Mouse (Mus musculus) kidney, postnatal 25 days (tissue): ENCODE measurements at regions not wholly inside any gene's neighbourhood (a gene's known extent, or its start where the extent isn't known, plus 50 kb on each side); places are given as distances from the start of the nearest gene placed in this dataset.

Experiments used
- DNase-seq, 2 experiments: peaks; one replicate each; pipeline ENCODE4 v3.0.0; 2021; ENCODE audit warnings: mixed read lengths in 2 of 2

DNA sequence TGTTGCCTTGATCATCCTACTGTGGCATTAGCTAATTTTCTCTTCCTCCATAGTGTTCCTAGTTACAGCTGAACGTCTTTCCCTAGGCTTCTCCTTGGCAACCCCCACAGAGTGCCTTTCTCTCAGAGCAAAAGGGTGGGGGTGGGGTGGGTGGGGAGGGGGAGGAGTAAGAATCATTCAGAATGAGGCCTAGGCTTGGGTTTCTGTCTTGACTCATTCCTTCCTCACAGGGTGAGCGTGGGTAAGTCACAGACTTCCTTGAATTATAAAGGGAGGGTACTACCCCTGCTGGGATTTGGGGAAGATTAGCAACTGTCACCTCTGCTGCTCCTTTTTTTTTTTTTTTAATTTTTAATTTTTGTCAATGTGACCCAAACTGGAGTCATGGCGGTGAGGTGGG, 114.5 kb downstream of the Dhx35 start:
- no peak for DNase-seq

DNA sequence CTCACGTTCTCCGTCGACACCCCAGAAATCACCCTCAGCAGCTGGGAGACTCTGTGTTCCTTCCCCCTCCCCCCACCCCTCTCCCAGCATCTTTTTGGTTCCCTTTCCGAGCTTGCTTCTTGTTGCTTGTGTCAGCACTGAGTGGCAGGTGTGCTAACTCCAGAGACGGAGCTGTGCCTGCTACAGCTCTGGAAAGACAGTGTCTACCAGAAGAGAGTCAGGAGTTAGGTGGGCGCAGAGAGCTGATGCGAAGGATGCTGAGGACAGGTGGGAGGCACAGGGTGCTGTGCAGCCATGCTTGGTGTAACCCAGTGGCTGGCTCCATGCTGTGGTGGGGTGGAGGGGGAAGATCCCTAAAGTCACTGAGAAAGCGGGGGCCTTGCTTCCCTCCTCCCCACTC, 115.7 kb downstream of the Dhx35 start:
- DNase-seq = no peak

DNA sequence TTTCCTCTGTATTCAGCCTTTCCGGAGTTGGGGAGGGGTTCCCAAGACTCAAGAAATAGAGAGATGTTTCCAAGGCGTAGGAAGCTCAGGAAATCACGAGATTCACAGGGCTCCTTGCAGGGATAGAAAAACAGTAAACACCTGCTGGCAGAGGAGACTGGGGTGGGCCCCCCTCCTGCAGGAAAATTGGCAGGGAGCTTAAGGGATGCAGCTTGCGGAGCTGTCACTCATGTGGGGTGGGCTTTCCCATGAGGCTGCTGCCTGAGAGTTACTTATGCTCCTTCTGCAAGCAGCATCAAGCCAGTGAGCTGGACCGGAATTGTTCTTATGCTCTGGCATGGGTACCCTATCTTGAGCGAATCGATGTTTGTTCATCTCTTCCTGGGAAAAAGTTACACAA, 116.6 kb downstream of the Dhx35 start:
- no peak for DNase-seq

DNA sequence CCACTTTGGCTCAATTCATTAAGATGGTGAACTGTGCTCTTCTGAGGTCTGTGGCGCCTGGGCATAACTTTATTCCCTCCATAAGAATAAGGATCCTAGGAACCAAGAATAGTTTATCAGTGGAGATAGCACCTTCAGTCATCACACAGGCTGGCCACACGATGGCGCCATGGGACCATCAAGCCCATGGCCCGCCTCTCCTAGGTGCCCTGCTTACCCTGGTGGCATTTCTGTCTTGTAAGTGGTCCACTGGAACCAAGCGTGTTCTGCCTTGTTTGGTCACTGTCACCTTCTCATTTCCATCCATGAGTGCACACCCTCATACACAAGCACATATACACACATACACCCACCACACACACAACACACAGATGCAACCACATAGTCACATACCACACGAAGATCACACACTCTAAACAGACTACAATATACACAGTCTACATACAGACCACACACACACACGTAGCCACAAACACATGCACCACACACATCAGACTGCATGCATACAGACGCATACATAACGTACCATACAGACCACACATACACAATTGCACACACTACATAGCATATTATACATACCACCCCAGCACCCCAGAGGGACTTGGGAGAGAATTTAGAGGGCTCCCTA, 118.1 kb downstream of the Dhx35 start:
- DNase-seq = peak in 1 of 2 experiments; percentile 38

DNA sequence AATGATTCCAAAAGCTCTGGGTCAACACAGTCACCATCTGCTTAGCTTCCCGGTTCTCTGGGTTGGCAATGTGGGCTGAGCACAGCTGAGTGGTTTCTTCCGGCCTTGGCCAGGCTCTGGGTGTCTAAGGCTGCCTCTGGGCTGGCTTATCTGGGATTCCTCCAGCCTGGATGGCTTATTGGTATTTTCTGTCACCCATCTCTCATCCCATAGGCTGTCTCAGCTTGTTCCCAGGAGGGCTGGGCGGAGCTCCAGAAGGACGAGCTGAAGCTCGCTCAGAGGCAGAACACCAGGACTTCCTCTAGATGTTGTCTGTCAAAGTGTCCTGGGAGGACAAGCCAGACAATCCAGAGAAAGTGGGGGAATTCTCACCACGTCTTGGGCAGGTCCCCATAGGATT, 122.8 kb downstream of the Dhx35 start:
- DNase-seq = no peak

DNA sequence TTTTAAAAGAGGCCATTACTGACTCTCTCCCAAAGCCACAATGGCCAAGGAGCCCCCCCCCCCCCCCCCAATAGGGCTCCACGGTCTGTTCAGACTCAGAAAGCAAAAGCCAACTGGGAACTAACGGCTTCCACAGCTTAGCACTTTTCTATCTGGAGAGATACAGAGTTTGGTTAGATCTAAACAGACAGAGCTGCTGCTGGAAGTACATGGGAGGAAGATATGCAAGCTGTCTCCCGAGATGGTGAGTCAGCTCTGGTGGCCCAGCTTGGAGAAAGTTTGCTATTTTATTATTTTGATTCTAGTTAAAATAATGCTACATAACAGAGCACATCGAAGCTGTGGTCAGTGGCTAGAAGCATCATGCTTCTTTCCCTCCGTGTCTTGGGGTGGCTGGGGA, 123.7 kb downstream of the Dhx35 start:
- no peak for DNase-seq

DNA sequence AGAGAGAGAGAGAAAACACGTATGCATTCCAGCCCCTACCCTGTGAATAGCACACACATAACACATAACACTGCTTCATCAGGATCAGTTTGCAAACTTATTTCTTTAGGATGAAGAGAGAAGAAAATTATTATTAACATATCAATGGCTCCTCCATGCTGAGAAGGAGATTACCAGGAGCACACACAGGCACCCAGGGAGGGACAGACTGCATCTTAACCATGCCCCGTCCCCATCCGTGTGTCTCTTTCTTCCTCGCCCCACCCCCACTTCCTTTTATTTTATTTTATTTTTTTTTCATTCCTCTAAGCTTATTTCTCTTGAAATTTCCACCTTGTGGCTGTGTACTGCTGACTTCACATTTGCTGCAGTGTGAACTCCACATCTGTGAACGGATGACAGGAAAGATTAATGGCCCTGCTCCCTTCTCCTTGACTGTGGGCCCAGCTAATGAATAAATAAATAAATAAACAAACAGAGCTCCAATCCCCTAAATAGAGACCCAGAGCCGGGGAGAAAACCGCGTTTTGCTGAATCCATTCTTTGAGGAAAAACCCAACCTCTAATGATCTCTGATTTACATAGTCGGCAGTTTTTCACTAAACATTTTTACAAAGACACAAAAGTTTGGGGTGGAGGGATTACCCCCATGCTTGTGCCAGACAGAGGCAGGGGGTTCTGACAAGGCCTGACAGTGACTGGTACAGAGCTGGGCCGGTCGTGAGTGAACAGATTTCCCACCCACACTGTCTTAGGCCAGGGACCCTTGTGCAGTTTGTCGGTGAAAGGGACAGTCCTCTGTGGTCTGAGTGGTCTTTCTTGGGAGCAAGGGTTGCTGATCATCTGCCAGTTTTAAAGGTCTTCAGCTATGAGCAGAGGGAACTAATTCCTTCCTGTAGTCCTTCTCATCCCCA, 127.0 kb downstream of the Dhx35 start:
- no peak for DNase-seq

DNA sequence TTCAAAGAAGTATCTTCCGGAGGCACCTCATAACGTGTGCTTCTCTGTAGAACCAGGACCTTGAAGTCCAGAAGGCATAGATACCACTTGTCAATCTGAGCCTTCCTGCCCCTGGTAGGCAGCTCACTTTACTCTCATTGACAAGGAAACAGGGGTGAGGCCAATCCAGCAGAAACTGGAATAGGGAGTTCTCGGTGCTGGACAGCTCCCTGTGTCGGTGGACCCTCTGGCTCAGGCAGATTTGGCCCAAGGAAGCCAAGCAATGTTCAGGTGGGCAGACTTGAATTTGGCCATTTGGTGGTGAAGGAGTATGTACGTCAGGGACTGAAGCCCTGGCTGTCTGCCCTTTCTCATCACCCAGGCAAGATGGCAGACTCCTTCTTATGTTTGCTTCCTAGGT, 128.2 kb downstream of the Dhx35 start:
- no peak for DNase-seq

DNA sequence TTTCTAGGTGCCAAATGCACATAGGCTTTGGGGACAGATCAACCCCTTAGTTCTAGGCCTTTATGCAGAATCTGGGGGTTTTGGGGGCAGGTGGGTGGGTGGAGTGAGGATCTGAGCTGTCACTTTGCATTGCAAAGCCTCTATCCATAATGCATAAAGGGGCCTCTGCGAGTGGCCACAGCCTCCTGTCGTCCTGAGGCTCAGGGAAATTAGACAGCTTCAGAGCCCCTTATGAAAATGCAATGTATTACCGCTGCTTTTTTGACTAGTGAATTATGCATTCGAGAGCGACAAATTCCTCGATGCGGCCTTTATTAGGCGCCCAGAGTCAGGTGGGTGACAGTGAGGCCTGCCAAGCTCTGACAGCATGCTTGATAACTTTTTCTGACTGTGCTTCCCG, 134.9 kb downstream of the Dhx35 start:
- no peak for DNase-seq

DNA sequence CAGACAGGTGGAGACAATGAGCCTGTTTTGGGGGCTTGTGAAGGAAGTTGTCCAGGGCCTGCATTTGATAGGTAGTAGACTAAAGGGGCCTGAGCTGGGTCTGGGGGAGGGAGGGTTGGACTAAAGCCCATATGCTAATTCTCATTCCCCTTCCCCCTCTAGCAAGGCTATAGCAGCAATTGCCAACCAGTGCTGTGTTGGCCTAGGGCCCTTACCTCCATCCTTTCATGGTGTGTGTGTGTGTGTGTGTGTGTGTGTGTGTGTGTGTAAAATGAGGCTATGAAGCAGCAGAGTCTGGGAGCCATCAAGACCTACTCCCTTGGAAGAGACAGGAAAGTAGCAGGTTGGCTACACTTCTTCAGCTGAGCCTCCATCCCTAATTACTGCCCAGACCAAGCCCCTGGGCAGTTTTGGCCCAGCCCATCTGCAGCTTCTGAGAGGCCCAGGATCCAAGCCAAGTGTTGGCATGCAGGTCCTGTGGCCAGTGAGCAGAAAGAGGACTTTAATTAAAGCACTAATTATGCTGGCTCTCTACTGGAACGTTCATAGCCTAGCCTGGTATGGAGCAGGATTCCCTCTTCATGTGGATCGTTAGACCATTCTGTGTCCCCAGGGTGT, 143.4 kb downstream of the Dhx35 start:
- DNase-seq = no peak

DNA sequence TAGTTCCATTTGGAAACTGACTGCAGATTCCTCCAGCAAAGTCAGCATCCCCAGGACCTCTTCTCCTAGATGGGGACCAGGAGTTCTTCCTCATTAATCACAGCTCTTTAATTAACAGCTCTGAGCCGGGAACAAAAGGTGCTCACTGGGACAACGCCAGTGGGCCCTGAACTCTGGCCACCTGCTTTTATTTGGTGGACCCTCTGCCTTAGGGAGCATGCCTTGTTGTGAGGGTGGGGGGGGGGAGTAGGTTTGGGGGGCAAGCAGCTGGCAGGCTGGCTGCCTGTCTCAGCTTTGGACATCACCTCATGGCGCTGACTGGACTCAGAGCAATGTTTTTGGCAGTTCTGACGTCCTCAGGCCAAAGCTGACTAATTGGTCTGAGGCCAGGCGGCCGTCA, 154.8 kb downstream of the Dhx35 start:
- no peak for DNase-seq

DNA sequence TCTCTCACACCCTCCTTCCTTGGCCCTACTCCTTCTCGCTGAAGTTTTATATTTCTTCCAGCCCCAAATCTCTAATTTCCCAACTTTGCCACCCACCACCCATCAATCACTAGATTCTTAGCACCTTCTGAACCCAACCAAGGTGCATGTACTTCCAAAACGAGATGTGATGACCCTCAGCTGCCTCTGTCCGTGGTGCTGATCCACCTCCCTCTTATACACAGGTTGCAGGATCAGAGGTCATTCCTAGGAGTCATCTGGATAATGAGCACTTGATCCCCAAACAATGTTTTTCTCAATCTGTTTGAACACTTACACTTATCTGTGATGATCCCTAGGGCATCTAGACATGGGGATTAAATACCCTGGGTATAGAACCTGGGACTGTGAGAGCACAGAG, 156.5 kb downstream of the Dhx35 start:
- DNase-seq = peak in 1 of 2 experiments; percentile 5

DNA sequence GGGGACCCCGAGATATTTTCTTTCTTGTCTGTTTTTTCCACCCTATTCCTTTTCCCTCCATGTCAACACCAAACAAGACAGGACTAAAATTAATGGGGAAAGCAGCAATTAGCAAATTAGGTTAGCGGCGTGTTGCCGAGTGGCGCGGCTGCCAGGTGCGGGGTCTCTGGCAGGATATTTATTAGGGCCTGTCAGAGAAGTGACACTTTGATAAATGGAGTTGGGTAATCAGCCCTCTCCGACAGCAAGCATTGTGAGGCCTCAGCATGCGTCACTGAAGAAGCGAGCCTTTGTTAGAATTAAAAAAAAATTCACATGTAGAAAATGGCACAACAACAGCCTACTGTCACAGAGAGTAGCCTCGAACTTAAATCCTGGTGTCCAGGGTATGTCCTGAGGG, 162.3 kb downstream of the Dhx35 start:
- no peak for DNase-seq

DNA sequence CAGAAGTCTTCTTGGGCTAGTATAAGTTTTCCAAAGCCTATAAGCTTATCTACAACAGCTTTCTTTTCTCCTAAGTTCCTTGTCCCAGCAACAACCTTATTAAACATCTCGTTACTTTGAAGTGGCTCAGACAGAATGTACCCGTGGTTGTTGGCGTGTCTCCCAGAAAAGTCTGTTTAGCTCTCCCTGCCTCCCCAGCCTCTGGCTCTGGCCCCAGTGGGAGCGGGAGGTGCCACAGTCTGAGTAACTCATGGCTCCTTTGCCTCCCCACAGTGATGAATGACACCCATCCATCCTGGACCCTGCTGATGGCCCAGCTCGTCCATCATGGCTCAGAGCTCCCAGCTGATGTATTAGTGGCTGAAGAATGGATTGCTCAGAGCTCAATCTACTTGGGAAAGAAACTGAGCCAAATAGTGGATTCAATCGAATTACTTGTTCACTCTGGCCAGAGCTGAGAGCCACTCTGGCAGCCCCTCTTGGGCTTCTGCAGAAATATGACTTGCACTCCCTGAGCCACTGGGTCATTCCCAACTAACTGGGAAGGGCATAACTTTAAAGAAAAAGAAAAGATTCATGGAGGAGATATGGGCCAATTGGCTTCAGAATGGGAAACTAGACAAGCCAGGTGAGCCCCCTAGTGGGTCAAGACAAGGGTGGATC, 170.5 kb downstream of the Dhx35 start:
- no peak for DNase-seq

DNA sequence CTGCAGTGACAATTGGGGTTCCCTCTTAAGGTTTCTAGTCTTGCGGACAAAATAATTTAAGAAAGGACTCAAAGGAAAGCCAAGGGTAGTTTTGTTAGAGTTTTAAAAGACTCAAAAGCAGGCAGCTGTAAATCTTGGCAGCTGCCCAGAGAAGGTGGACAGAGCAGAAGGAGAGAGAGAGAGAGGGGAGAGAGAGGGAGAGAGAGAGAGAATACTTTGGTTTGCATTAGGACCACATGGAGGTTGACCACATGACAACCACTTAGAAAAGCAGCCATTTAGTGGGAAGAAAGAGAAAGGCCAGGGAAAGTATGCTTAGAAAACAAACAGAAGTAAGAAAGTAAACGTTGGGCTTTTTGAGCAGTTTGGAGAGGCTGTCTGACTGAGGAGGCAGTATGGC, 177.6 kb downstream of the Dhx35 start:
- DNase-seq = no peak

DNA sequence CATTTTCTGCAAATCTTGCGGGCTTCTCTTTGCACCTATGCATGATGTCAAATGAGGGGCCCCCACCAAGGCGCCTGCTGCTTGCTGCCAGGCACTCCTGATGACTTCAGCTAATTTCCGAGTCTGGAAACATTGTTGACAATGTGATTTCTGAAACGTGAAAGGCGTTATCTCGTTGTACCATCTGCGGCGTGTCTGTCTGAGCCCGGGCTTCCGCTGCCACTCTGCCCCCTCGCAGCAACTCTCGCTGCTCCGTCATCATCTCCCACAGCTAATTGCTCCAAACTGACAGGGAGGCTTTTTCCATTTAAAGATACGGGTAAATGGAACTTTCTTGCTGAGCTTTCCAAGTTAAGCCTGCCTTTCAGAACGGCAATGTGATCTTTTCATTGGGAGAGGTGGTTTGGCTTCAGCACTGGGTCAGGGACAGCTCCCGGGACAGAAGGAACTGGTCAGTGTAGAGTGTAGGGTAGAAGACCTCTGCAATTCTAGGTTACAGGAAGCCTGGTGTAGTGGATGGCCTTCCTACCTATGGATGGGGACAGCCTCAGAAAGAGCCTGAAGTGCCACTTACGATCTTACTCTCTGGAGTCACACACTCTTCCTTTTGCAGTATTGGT, 191.0 kb downstream of the Dhx35 start:
- DNase-seq = peak in 1 of 2 experiments; percentile 24

DNA sequence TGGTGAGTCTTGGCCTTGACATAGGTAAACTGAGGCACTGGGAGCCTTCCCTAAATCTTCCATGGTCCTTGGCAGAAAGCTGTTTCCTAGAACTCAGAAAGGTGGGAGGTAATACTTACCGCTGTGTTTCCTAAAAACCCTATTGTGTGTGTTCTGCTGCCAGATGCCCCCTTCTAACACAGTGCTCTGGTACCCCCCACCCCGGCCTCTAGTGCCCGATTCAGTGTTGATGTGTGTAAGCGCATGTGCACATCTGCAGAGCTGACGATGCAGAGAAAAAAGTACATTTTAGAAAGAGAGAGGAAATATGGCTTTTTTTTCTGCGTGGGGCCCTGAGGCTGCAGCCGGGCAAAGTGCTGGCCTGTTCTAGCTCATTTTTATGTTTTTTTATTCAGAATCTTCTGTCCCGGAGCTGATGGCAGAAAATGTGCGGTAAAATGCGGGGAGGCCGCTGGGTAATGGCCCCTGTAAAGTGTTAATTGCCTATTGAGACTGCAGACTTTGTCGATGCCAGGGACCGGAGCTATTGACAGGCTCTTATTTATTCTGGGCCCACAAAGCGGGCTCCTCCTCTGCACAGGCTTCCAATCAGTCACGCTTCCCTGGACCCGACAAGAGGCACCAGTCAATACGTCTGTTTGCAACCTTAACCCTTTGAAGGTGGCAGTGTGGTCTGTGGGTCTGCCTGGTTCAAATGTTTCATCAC, 208.0 kb downstream of the Dhx35 start:
- no peak for DNase-seq

DNA sequence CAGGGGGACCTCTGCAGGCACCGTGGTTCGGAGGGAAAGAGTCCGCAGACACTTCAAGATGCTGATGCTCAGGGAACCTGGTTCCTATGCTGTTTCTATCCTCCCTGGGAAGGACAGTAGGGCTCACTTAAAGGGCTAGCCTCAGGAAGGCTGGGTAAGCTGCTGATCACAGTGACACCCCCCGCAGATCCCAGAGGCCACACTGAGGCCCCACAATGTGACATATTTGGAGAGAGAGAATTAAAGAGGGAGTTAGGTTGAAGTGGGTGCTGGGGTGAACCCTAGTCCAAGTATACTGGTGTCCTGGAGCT, 208.5 kb downstream of the Dhx35 start:
- DNase-seq = no peak

DNA sequence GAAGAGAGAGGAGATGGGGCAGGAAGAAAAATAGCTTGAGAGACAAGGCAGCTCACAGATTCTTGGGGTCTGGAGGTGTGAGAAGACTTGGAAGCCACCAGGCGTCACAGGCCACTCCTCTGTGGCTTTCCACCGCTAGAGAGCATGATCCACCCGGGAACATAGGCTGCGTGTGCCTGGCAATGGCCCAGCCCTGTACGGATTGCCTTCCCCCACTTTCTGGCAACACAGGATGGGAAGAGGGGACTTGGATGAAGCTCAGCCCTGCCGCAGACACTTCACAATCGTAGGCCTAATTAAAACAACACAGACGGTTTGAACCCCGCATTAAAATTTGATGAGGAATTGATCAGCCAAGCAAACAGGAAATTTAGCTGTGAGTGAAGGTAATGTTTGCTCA, 209.8 kb downstream of the Dhx35 start:
- no peak for DNase-seq

DNA sequence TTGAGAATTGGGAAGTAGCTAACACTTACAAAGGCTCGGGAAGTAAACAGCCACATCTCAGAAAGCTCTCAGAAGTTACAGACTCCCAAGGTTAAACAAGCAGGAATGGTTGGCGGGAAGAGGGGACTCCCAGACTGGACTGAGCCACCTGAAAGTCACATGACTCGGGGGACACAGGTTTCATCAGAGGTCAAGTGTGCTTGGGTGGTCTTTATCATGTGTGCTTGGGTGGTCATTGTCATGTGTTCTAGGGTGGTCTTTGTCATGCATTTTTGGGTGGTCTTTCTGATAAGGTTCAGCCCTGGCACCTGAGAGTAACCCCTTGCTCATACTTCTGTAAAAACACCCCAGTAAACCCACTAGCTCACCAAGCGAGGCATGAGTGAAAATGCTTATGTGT, 218.1 kb downstream of the Dhx35 start:
- no peak for DNase-seq

DNA sequence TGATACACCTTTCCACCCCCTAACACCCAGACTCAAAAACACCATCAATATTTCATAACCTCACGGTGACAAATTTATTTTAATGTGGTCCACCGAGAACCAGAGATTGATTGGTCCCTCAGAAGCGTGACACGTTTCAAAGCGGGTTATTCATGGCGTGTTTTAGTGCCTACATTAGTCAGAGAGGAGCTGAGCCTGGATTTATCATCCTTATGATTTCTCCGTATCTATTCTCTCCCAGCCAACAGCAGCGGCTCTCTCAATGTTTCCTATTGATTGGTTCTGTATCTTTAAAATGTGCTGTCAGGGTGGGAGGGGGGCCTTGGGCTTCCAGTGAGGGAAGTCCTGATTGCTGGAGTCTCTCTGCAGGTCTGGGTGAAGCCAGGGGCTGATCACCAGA, 219.9 kb downstream of the Dhx35 start:
- DNase-seq = no peak

DNA sequence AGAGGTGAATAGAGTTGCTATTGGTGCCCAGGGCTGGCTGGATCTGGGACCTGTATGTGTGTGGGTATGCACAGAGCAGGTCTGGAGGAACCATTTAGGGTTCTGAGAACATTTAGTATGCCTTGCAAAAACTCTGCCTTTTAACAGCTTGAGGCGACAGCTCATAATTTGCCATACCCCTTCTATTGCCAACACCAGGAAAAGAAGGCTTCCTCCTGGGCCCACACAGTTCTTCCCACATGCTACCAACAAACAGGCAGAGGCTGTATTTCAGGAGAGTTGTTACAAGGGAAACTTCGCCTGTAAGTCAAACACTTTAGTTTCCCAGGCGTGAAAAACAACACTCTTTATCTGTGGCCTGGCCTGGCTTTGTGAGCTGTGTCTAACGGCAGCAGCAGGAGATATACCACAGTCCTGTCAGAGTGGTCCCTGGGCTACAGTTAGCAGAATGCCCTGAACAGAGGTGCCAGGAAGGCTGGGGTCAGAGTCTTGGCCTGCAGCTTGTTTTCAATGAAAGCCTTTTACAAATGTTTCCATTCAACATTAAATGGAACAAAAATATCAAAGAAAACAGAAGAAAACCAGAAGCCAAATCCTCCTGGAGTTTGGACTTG, 225.4 kb downstream of the Dhx35 start:
- DNase-seq = no peak
